Mouse (Mus musculus) testis, postnatal 10 days (tissue): ENCODE data around the gene Clpsl2.

Experiments used
- DNase-seq: peaks from one replicate; pipeline ENCODE4 v3.0.0; 2021; ENCODE audit warnings: low spot score

Gene Clpsl2

GRCm38 (mm10) chr17:28560598-28560997 is 11.4 kb downstream of the Clpsl2 start, which contains the start of gene Clps:
TSS of gene Clps (minus strand) at chr17:28560766.
- DNase-seq, result no peak

GRCm38 (mm10) chr17:28561613-28562012 is 12.4 kb downstream of the Clpsl2 start:
- no peak for DNase-seq

- DNase-seq, result no peak
Measured at GRCm38 (mm10) chr17:28565181-28565580, 16.0 kb downstream of the Clpsl2 start.

- DNase-seq, result no peak
Measured at GRCm38 (mm10) chr17:28567541-28567940, 18.3 kb downstream of the Clpsl2 start.

- no peak for DNase-seq
Measured at GRCm38 (mm10) chr17:28571868-28572267, 22.7 kb downstream of the Clpsl2 start.

GRCm38 (mm10) chr17:28572521-28572920 is 23.3 kb downstream of the Clpsl2 start:
- DNase-seq, result no peak

GRCm38 (mm10) chr17:28572941-28573340 is 23.7 kb downstream of the Clpsl2 start:
- DNase-seq, result no peak

- peak; percentile 83 for DNase-seq
Measured at GRCm38 (mm10) chr17:28575244-28576125, 26.3 kb downstream of the Clpsl2 start, which contains the start of gene Lhfpl5. TSS of gene Lhfpl5 (plus strand) at chr17:28575641.

- DNase-seq, result peak; percentile 85
Measured at GRCm38 (mm10) chr17:28580396-28580795, 31.2 kb downstream of the Clpsl2 start.

GRCm38 (mm10) chr17:28581056-28581455 is 31.8 kb downstream of the Clpsl2 start:
- no peak for DNase-seq

- no peak for DNase-seq
Measured at GRCm38 (mm10) chr17:28586509-28586908, 37.3 kb downstream of the Clpsl2 start.

GRCm38 (mm10) chr17:28588591-28588990 is 39.4 kb downstream of the Clpsl2 start:
- no peak for DNase-seq

- DNase-seq, result no peak
Measured at GRCm38 (mm10) chr17:28590596-28590995, 41.4 kb downstream of the Clpsl2 start.

- no peak for DNase-seq
Measured at GRCm38 (mm10) chr17:28591476-28591875, 42.3 kb downstream of the Clpsl2 start.

GRCm38 (mm10) chr17:28592998-28593397 is 43.8 kb downstream of the Clpsl2 start:
- peak; percentile 90 for DNase-seq

GRCm38 (mm10) chr17:28593965-28594364 is 44.8 kb downstream of the Clpsl2 start:
- no peak for DNase-seq

- DNase-seq, result no peak
Measured at GRCm38 (mm10) chr17:28600780-28601179, 51.6 kb downstream of the Clpsl2 start.

GRCm38 (mm10) chr17:28601557-28602250 is 52.5 kb downstream of the Clpsl2 start:
- no peak for DNase-seq
